Mouse (Mus musculus): Measurements from ENCODE around the gene Ganab. TPM values are rescaled to one million over a fixed set of nuclear protein-coding genes. Genes with fewer than 3 reads are reported as not detected.
A peak's percentile ranks its signal among the peaks of the same experiment; 100 is the strongest.

The Ganab gene
- polyA plus RNA-seq, 1 experiment: 74.1 TPM

DNA sequence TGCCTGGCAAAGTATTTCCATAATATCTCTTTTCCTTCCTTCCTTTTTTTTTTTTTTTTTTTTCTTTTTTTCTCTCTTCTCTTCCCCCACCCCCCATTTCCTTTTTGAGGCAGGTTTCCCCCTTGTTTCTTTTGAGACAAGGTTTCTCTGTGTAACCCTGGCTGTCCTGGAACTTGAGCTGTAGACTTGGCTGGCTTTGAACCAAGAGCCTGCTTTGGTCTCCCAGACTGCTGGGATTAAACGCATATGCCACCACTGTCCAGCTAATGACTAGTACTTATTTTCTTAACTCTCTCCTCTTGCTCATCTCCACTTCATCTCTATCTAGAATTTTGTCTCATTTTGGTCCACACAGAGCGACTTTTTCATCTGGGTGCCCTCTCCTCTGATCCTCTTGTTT, 45.2 kb downstream of the Ganab start:
- Histone ChIP-seq H3K4me1 (ENCODE audit: control insufficient read depth, insufficient read depth, insufficient read length, low read length) (peaks cover 18% of the 10 kb centered on the region), H3K27ac (ENCODE audit: insufficient read depth, low read depth, low read length) (no peak overlapping the region; the same call in 1 of the 2 replicates), H3K4me3 (ENCODE audit: low read depth, low read length) (peak overlapping the region; percentile 97; the same call in 1 of the 2 replicates), H3K36me3 (ENCODE audit: control insufficient read depth, insufficient read depth, low read length) (peaks cover 38% of the 10 kb centered on the region), H3K27me3 (ENCODE audit: control insufficient read depth, insufficient read depth, low read length) (no peaks in the 10 kb centered on the region)
- TF ChIP-seq CTCF (IDR thresholded peaks at IDR 0.05; ENCODE audit: extremely low read depth, insufficient read length, insufficient replicate concordance, low read depth, low read length) (no peak), POLR2A (IDR thresholded peaks at IDR 0.05; ENCODE audit: low read depth, low read length) (no peak)
- 30% methylated on average over 2 of the region's 2 CpGs for WGBS

DNA sequence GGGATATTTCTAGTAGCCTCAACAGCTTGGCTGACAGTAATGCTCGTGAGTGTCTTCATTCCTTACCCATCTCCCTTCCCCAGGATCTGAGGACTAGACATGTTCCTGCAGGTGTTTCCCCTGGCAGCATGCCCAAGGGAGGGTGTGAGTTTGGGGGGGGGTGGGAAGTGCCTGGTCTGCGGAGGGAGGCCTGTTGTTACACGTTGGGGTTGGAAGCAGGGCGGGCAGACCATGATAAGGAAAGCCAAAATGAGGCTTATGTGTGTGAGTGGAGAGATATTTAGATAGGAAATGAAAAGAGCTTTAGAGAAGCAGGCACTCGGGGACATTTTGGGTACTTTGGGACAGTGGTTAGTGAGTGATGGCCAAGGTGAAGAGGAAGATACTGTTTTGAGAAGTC, 46.2 kb downstream of the Ganab start:
- H3K4me1 ChIP-seq (ENCODE audit: control insufficient read depth, insufficient read depth, insufficient read length, low read length): peaks cover 18% of the 10 kb centered on the region
- TF ChIP-seq CTCF (IDR thresholded peaks at IDR 0.05; ENCODE audit: extremely low read depth, insufficient read length, insufficient replicate concordance, low read depth, low read length) (no peak), POLR2A (IDR thresholded peaks at IDR 0.05; ENCODE audit: low read depth, low read length) (no peak)
- H3K36me3 ChIP-seq (ENCODE audit: control insufficient read depth, insufficient read depth, low read length): peaks cover 42% of the 10 kb centered on the region
- no peak overlapping the region; the same call in 1 of the 2 replicates for H3K27ac ChIP-seq (ENCODE audit: insufficient read depth, low read depth, low read length)
- no peaks in the 10 kb centered on the region for H3K27me3 ChIP-seq (ENCODE audit: control insufficient read depth, insufficient read depth, low read length)
- 5% methylated on average over 5 of the region's 5 CpGs for WGBS
- peak overlapping the region; percentile 8; the same call in 1 of the 2 replicates for H3K4me3 ChIP-seq (ENCODE audit: low read depth, low read length)

DNA sequence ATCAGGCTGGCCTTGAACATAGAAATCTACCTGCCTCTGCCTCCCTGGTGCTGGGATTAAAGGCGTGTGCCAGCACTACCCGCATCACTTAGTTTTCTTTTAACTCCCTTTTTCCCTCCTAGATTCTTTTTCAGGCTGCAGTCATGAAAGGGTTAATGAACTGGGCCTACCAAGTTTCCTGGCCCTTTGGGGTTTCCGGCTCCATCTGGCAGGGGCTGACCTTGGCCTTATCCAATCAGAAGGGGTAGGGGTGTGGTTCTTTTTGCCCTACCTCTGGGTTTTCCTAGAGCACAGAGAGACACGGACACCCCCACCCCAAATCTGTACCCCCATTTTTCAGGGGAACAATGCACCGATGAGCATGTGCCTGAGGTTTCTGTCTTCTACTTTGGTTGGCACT, 46.9 kb downstream of the Ganab start:
- Histone ChIP-seq H3K4me3 (ENCODE audit: low read depth, low read length) (no peak overlapping the region), H3K27me3 (ENCODE audit: control insufficient read depth, insufficient read depth, low read length) (no peaks in the 10 kb centered on the region), H3K27ac (ENCODE audit: insufficient read depth, low read depth, low read length) (peak overlapping the region; percentile 17; the same call in 1 of the 2 replicates), H3K36me3 (ENCODE audit: control insufficient read depth, insufficient read depth, low read length) (peaks cover 46% of the 10 kb centered on the region), H3K4me1 (ENCODE audit: control insufficient read depth, insufficient read depth, insufficient read length, low read length) (peaks cover 18% of the 10 kb centered on the region)
- 23% methylated on average over 5 of the region's 5 CpGs for WGBS
- TF ChIP-seq CTCF (IDR thresholded peaks at IDR 0.05; ENCODE audit: extremely low read depth, insufficient read length, insufficient replicate concordance, low read depth, low read length) (no peak), POLR2A (IDR thresholded peaks at IDR 0.05; ENCODE audit: low read depth, low read length) (no peak)

- peak overlapping the region; percentile 28; the same call in 1 of the 2 replicates for H3K27ac ChIP-seq (ENCODE audit: insufficient read depth, low read depth, low read length)
- H3K27me3 ChIP-seq (ENCODE audit: control insufficient read depth, insufficient read depth, low read length): no peaks in the 10 kb centered on the region
- no peak for TF ChIP-seq POLR2A (IDR thresholded peaks at IDR 0.05; ENCODE audit: low read depth, low read length)
- TF ChIP-seq CTCF (IDR thresholded peaks at IDR 0.05; ENCODE audit: extremely low read depth, insufficient read length, insufficient replicate concordance, low read depth, low read length): no peak
- H3K36me3 ChIP-seq (ENCODE audit: control insufficient read depth, insufficient read depth, low read length): peaks cover 48% of the 10 kb centered on the region
- peaks cover 18% of the 10 kb centered on the region for H3K4me1 ChIP-seq (ENCODE audit: control insufficient read depth, insufficient read depth, insufficient read length, low read length)
- 64% methylated on average over 6 of the region's 6 CpGs for WGBS
- H3K4me3 ChIP-seq (ENCODE audit: low read depth, low read length): no peak overlapping the region
Measured at GRCm38 (mm10) chr19:8945251-8945650, 47.4 kb downstream of the Ganab start.

DNA sequence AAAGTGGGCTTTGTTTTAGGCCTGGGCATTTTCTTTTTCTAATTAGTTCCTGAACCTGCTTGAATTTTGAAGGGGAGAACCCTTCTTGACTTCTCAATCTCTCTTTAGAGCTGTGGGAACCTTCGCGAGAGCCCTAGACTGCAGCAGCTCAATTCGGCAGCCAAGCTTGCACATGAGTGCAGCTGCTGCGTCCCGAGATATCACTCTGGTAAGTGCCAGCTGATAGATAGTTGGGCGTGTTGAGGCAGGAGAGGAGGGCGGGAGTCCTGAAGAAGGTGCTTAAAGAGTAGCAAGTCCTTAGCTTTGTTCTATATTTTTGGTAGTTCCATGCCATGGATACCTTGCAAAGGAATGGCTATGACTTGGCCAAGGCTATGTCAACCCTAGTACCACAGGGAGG, 49.1 kb downstream of the Ganab start:
- H3K27me3 ChIP-seq (ENCODE audit: control insufficient read depth, insufficient read depth, low read length): no peaks in the 10 kb centered on the region
- H3K4me3 ChIP-seq (ENCODE audit: low read depth, low read length): no peak overlapping the region
- peaks cover 64% of the 10 kb centered on the region for H3K36me3 ChIP-seq (ENCODE audit: control insufficient read depth, insufficient read depth, low read length)
- H3K4me1 ChIP-seq (ENCODE audit: control insufficient read depth, insufficient read depth, insufficient read length, low read length): peaks cover 15% of the 10 kb centered on the region
- TF ChIP-seq POLR2A (IDR thresholded peaks at IDR 0.05; ENCODE audit: low read depth, low read length) (no peak), CTCF (IDR thresholded peaks at IDR 0.05; ENCODE audit: extremely low read depth, insufficient read length, insufficient replicate concordance, low read depth, low read length) (no peak)
- H3K27ac ChIP-seq (ENCODE audit: insufficient read depth, low read depth, low read length): no peak overlapping the region
- WGBS: 82% methylated on average over 7 of the region's 7 CpGs

- Histone ChIP-seq H3K36me3 (ENCODE audit: control insufficient read depth, insufficient read depth, low read length) (peaks cover 57% of the 10 kb centered on the region), H3K4me3 (ENCODE audit: low read depth, low read length) (no peak overlapping the region), H3K4me1 (ENCODE audit: control insufficient read depth, insufficient read depth, insufficient read length, low read length) (peaks cover 3% of the 10 kb centered on the region; the same call in 1 of the 2 replicates), H3K27me3 (ENCODE audit: control insufficient read depth, insufficient read depth, low read length) (no peaks in the 10 kb centered on the region), H3K27ac (ENCODE audit: insufficient read depth, low read depth, low read length) (no peak overlapping the region)
- WGBS: 84% methylated on average over 5 of the region's 5 CpGs
- TF ChIP-seq POLR2A (IDR thresholded peaks at IDR 0.05; ENCODE audit: low read depth, low read length): no peak
- no peak for TF ChIP-seq CTCF (IDR thresholded peaks at IDR 0.05; ENCODE audit: extremely low read depth, insufficient read length, insufficient replicate concordance, low read depth, low read length)
Measured at GRCm38 (mm10) chr19:8950190-8950589, 52.3 kb downstream of the Ganab start.

DNA sequence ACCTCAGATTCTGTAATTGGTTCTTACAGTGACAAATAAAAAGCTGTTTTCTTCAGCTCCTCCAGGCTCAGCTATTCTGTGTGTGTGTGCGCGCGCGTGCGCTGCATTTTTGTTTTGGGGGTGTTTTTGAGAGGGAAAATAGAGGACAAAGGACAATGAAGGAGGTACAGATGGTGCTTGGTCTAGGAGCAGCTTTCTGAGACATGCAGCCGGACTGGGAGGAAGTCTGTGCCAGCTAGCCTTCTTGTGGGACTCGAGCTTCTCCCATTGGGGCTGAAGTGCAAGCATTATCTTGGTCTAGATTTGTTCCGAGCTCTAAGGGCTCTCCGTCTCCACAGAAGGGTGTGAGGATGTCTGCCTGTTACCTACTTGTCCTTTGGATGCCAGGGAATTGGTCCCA, 54.4 kb downstream of the Ganab start:
- peaks cover 3% of the 10 kb centered on the region; the same call in 1 of the 2 replicates for H3K4me1 ChIP-seq (ENCODE audit: control insufficient read depth, insufficient read depth, insufficient read length, low read length)
- H3K27me3 ChIP-seq (ENCODE audit: control insufficient read depth, insufficient read depth, low read length): no peaks in the 10 kb centered on the region
- WGBS: 82% methylated on average over 9 of the region's 9 CpGs
- H3K36me3 ChIP-seq (ENCODE audit: control insufficient read depth, insufficient read depth, low read length): peaks cover 44% of the 10 kb centered on the region
- no peak overlapping the region for H3K4me3 ChIP-seq (ENCODE audit: low read depth, low read length)
- TF ChIP-seq CTCF (IDR thresholded peaks at IDR 0.05; ENCODE audit: extremely low read depth, insufficient read length, insufficient replicate concordance, low read depth, low read length): no peak
- H3K27ac ChIP-seq (ENCODE audit: insufficient read depth, low read depth, low read length): no peak overlapping the region

All from small intestine, adult 2 months (tissue).